Mouse (Mus musculus) CD4-positive naive resting alpha-beta T cell, adult 57 days (primary cell): ENCODE measurements around the gene Sptlc2. TPM values are rescaled to one million over a fixed set of nuclear protein-coding genes. Genes with fewer than 3 reads are reported as not detected.

Experiments used
- total RNA-seq: library from RNA; stranded (reverse); gene quantifications from one replicate; pipeline ENCODE4 v1.2.4, GENCODE M21; 2023

Gene Sptlc2
- total RNA-seq = 82.5 TPM

GRCm38 (mm10) chr12:87388122-87388774 is at the start of gene Sptlc2:
Gene Sptlc2 (minus strand): TSS chr12:87388355.

GRCm38 (mm10) chr12:87299657-87300440 is 88.3 kb downstream of the Sptlc2 start, which contains the start of gene Ism2:
Gene Ism2 (minus strand): TSS chr12:87299705.

GRCm38 (mm10) chr12:87266108-87266826 is 121.9 kb downstream of the Sptlc2 start, which contains the start of the genes Vipas39 and Ahsa1:
Gene Vipas39 (minus strand): TSS chr12:87266256.
Gene Ahsa1 (plus strand): TSS chr12:87266479.

Other genes starting within 250 kb of the Sptlc2 start
- 13.7 TPM for gene Gstz1, start 241.2 kb downstream of the Sptlc2 start, total RNA-seq
- 6.8 TPM for gene Pomt2, start 240.4 kb downstream of the Sptlc2 start, total RNA-seq
- gene Samd15, start 188.6 kb downstream of the Sptlc2 start, total RNA-seq = 1.8 TPM
- 13.7 TPM for gene Tmed8, start 187.9 kb downstream of the Sptlc2 start, total RNA-seq
- 1.6 TPM for gene Noxred1, start 149.6 kb downstream of the Sptlc2 start, total RNA-seq
- gene Vipas39, start 122.1 kb downstream of the Sptlc2 start, total RNA-seq = 27.3 TPM
- 104 TPM for gene Ahsa1, start 121.9 kb downstream of the Sptlc2 start, total RNA-seq
- gene Ism2, start 88.7 kb downstream of the Sptlc2 start, total RNA-seq = not detected
- gene Slirp, start 55.5 kb upstream of the Sptlc2 start, total RNA-seq = 30.9 TPM
- 97.2 TPM for gene Alkbh1, start 55.7 kb upstream of the Sptlc2 start, total RNA-seq
- gene Snw1, start 83.9 kb upstream of the Sptlc2 start, total RNA-seq = 87.4 TPM
- not detected for gene Gm5788, start 106.4 kb upstream of the Sptlc2 start, total RNA-seq
- not detected for gene Gm8300, start 126.0 kb upstream of the Sptlc2 start, total RNA-seq
- gene Oog1, start 214.3 kb upstream of the Sptlc2 start, total RNA-seq = not detected
- not detected for gene Gm4027, start 230.5 kb upstream of the Sptlc2 start, total RNA-seq